Mouse (Mus musculus): ENCODE measurements around the gene Elovl6. TPM values are rescaled to one million over a fixed set of nuclear protein-coding genes. Genes with fewer than 3 reads are reported as not detected.

The Elovl6 gene
- total and polyA plus RNA-seq, 3 experiments, result 15.0 to 17.2 TPM; not detected in 1

DNA sequence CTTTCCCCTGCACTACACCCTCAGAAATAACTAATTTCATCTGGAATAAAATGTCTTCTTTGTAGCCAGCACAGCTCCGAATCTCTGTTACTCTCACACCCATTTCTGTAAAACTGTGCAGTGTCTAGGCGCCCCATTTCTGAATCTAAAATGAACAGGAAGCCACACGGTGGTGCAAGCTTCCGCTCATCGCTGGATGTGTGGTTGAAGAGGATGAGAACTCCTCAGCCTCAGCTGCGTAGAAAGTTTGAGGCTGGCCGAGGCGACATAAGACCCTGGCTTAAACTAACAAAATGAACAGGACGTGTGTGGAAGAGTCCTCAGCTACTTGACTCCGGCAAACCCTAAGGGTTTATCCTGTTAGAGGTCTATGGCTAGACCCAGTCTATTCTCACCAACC, 38.0 kb upstream of the Elovl6 start:
- no peak overlapping the region for H3K9ac ChIP-seq (ENCODE audit: control insufficient read depth, low read depth, low read length, poor library complexity, severe bottlenecking)
- no peaks in the 10 kb centered on the region for H3K9me3 ChIP-seq (replicated peaks; ENCODE audit: insufficient read depth, low read length)
- H3K27ac ChIP-seq (ENCODE audit: control insufficient read depth, low read depth, low read length), result no peak overlapping the region
- DNase-seq (ENCODE audit: low read depth, low spot score), result no peak
- H3K36me3 ChIP-seq (ENCODE audit: control insufficient read depth in 1 of 2, insufficient read depth in 2 of 2, low read length in 2 of 2), result no peaks in the 10 kb centered on the region
- no peaks in the 10 kb centered on the region for H3K27me3 ChIP-seq (ENCODE audit: control insufficient read depth in 1 of 2, insufficient read depth in 2 of 2, low read length in 2 of 2)
- no peak for TF ChIP-seq HCFC1 (IDR thresholded peaks at IDR 0.05; ENCODE audit: low read depth, low read length)
- no peak for TF ChIP-seq GABPA (IDR thresholded peaks at IDR 0.05; ENCODE audit: low read depth, low read length)
- no peak for TF ChIP-seq JUND (IDR thresholded peaks at IDR 0.05; ENCODE audit: low read depth, low read length)
- no peak for TF ChIP-seq POLR2A (IDR thresholded peaks at IDR 0.05; ENCODE audit: control insufficient read depth in 1 of 2, insufficient read depth in 1 of 2, low read depth in 1 of 2, low read length in 2 of 2, poor library complexity in 1 of 2)
- no peak for TF ChIP-seq KAT2A (conservative IDR thresholded peaks at IDR 0.05; ENCODE audit: low read depth, low read length)
- TF ChIP-seq SIN3A (IDR thresholded peaks at IDR 0.05; ENCODE audit: low read length), result no peak
- no peak for TF ChIP-seq BHLHE40 (IDR thresholded peaks at IDR 0.05; ENCODE audit: borderline replicate concordance, low read depth, low read length)
- TF ChIP-seq MXI1 (IDR thresholded peaks at IDR 0.05; ENCODE audit: low read depth, low read length), result no peak
- TF ChIP-seq TAL1 (IDR thresholded peaks at IDR 0.05; ENCODE audit: low read length), result no peak
- TF ChIP-seq CHD2 (IDR thresholded peaks at IDR 0.05; ENCODE audit: low read length), result no peak
- TF ChIP-seq ELF1 (IDR thresholded peaks at IDR 0.05; ENCODE audit: low read depth, low read length), result no peak
- no peak for TF ChIP-seq TCF12 (IDR thresholded peaks at IDR 0.05; ENCODE audit: low read depth, low read length)
- TF ChIP-seq NELFE (IDR thresholded peaks at IDR 0.05; ENCODE audit: low read depth, low read length), result no peak
- TF ChIP-seq MYC (IDR thresholded peaks at IDR 0.05; ENCODE audit: low read depth, low read length), result no peak
- TF ChIP-seq MEF2A (IDR thresholded peaks at IDR 0.05; ENCODE audit: extremely low read depth, insufficient replicate concordance, low read depth, low read length, poor library complexity, severe bottlenecking), result no peak
- TF ChIP-seq ZKSCAN1 (IDR thresholded peaks at IDR 0.05; ENCODE audit: low read depth, low read length), result no peak
- no peak for TF ChIP-seq CHD1 (IDR thresholded peaks at IDR 0.05; ENCODE audit: low read depth, low read length)
- TF ChIP-seq USF2 (IDR thresholded peaks at IDR 0.05; ENCODE audit: borderline replicate concordance in 1 of 2, insufficient read depth in 1 of 2, low read depth in 1 of 2, low read length in 2 of 2), result no peak
- no peaks in the 10 kb centered on the region for H3K79me2 ChIP-seq (ENCODE audit: control insufficient read depth, insufficient read depth, low read length, poor library complexity)
- no peak overlapping the region for H3K4me3 ChIP-seq (ENCODE audit: control insufficient read depth in 1 of 2, insufficient read depth in 1 of 2, low read depth in 2 of 2, low read length in 2 of 2)
- no peaks in the 10 kb centered on the region for H3K4me1 ChIP-seq (ENCODE audit: control insufficient read depth in 1 of 2, insufficient read depth in 2 of 2, low read length in 2 of 2)

DNA sequence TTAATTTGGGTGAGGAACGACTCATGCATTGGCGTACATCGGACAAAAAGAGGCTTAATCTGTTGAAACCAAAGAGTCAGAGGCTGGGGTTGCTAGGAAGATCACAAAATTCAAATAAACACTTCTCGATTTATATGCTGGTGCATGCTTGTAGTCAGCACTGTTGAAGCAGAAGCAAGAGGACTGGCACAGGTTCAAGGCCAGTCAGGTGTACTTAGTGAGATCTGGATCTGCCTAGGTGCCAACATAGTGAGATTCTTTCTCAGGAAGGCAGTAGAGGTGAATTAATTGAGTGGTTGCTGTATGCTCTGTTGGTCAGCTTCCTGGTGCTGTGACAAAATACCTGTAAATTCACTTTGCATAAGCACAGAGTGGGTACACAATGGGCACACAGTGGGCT, 37.4 kb upstream of the Elovl6 start:
- Histone ChIP-seq H3K27ac (ENCODE audit: control insufficient read depth, low read depth, low read length) (no peak overlapping the region), H3K4me3 (ENCODE audit: control insufficient read depth in 1 of 2, insufficient read depth in 1 of 2, low read depth in 2 of 2, low read length in 2 of 2) (no peak overlapping the region), H3K36me3 (ENCODE audit: control insufficient read depth in 1 of 2, insufficient read depth in 2 of 2, low read length in 2 of 2) (no peaks in the 10 kb centered on the region), H3K79me2 (ENCODE audit: control insufficient read depth, insufficient read depth, low read length, poor library complexity) (no peaks in the 10 kb centered on the region), H3K9me3 (replicated peaks; ENCODE audit: insufficient read depth, low read length) (no peaks in the 10 kb centered on the region), H3K27me3 (ENCODE audit: control insufficient read depth in 1 of 2, insufficient read depth in 2 of 2, low read length in 2 of 2) (no peaks in the 10 kb centered on the region), H3K9ac (ENCODE audit: control insufficient read depth, low read depth, low read length, poor library complexity, severe bottlenecking) (no peak overlapping the region), H3K4me1 (ENCODE audit: control insufficient read depth in 1 of 2, insufficient read depth in 2 of 2, low read length in 2 of 2) (no peaks in the 10 kb centered on the region)
- TF ChIP-seq HCFC1 (IDR thresholded peaks at IDR 0.05; ENCODE audit: low read depth, low read length) (no peak), EP300 (IDR thresholded peaks at IDR 0.05; ENCODE audit: low read depth in 1 of 2, low read length in 2 of 2) (no peak), KAT2A (conservative IDR thresholded peaks at IDR 0.05; ENCODE audit: low read depth, low read length) (no peak), TAL1 (IDR thresholded peaks at IDR 0.05; ENCODE audit: low read length) (no peak), RCOR1 (IDR thresholded peaks at IDR 0.05; ENCODE audit: low read depth, low read length) (no peak), MAZ (IDR thresholded peaks at IDR 0.05; ENCODE audit: low read depth, low read length) (no peak), MYC (IDR thresholded peaks at IDR 0.05; ENCODE audit: low read depth, low read length) (no peak), MAX (IDR thresholded peaks at IDR 0.05; ENCODE audit: low read length) (no peak), ETS1 (IDR thresholded peaks at IDR 0.05; ENCODE audit: low read depth, low read length) (no peak), POLR2AphosphoS2 (IDR thresholded peaks at IDR 0.05; ENCODE audit: low read length) (no peak), NELFE (IDR thresholded peaks at IDR 0.05; ENCODE audit: low read depth, low read length) (no peak), POLR2AphosphoS5 (IDR thresholded peaks at IDR 0.05; ENCODE audit: borderline replicate concordance, low read depth, low read length) (no peak)
- no peak for DNase-seq (ENCODE audit: low read depth, low spot score)

All from MEL (cell line).